Mouse (Mus musculus) embryo, embryonic 10.5 days (tissue): ENCODE results near the gene Gm20388.
A peak's percentile ranks its signal among the peaks of the same experiment; 100 is the strongest.

Source experiments
- DNase-seq: peaks from one replicate; pipeline ENCODE4 v3.0.0-alpha.2; 2015; ENCODE audit warnings: low spot score

Gm20388 gene

DNA sequence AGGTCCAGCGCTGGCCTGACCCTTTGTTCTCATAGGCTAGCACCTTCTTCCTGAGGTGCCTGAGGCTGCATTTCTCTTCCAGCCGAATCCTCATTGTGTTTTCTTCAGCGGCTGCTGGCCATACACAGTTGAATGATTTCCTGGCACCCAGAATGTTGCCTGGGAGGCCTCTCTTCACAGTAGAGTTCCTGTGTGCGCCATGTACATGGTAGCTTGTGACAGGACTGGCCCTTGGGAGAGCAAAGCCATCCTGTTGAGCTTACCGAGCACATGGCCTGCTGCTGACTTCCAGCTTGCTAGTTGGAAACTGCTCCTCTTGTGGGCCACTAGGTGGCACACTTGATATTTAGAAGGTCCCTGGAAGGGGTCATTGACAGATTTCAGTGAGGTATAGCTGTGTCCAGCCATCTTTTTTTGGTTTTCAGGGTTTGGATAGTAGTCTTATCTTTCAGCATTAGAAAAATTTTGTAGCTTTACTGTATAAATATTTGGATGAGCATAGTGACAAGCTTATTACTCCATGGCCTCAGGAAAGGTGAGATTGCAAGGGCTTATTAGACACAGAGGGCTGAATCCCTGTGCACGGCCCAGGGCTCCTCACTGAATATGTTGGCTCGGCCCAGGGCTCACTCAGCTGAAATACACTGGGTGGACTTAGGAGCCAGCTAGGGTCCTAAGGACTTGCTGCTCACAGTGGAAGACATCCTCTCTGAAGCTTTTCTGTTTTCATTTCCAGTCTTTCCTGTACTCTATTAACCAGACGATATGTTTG lies 2067.4 kb downstream of the Gm20388 start:
- DNase-seq = peak; percentile 82

DNA sequence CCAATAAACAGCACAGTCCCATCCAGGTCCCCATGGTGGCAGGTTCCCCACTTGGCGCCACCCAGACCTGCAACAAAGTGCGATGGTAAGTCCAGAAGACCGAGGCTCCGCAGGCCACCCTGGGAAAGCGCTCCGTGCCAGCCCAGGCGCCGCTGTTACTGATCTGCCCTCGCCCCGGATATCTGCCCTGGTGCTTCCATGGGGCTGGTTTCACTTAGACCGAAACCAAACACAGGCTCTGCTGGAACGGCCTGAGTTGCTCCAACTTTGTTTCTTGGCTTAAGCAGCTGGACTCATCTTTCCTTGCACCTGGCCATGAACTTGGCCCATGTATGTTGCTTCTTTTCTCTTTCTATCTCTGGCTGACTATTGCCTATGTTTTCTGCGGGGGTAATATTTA lies 2068.0 kb downstream of the Gm20388 start:
- no peak for DNase-seq

DNA sequence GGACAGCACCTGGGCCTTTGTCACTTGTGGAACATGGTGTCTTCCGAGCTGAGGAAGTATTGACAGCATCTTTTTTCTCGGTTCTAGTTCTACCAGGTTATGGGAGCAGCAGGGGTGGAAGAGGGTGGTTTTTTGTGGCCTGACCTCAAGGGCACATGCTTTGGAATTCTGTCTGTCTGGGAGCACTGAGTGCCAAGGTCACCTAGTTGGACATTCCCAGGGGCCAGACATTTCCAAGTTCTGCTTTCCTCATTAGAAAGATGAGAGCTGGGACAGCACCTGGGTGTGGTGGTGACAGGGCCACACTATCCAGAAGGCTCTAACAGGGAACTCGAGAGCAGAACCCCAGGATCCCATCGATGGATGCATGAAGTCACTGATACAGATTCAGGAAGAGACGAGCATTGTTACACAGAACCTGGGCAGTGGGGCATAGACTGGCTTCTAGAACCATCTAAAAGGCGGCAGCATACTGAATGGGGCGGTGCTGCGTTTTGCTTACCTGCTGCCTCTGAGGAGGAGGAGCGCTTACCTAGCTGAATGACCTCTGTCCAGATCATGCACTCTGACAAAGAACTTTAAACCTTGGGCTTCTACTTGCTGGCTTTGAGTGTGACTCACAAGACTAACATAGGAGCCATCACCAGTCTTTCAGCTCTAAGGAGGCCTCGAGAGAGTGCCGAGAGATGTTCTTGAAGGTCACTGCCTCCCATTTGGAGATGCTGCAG lies 2070.3 kb downstream of the Gm20388 start:
- DNase-seq = no peak

DNA sequence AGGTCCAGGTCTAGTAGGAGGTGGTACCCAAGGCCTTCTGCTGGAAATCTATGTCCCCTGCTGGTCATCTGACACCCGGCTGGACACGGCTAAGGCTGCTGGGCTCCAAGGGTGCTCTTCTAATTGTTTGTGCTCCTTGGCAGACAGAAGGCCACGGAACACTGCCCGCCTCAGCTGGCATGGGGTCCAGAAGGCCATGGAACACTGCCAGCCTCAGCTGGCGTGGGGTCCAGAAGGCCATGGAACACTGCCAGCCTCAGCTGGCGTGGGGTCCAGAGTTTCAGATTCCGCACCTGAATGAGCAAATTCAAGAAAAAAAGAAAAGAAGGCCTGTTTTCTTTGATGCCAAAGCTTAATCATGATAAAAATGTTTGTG lies 2070.9 kb downstream of the Gm20388 start:
- DNase-seq = no peak

DNA sequence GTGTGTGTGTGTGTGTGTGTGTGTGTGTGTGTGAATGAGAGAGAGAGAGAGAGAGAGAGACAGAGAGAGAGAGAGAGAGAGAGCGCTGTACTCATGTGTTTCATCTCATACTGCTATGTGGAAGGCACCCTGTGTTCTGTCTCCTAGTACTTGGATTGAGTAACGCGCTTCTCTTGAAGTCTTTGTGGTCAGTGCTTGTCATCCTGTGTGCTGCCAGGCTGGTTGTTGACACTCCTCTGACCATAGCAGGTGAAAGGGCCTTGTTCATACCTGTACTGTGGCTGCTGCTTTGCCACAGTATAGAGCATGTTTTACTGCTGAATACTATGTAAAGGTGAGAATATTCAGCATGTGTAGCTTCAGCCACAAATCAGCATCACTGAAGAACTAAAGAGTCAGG lies 2075.0 kb downstream of the Gm20388 start:
- no peak for DNase-seq

DNA sequence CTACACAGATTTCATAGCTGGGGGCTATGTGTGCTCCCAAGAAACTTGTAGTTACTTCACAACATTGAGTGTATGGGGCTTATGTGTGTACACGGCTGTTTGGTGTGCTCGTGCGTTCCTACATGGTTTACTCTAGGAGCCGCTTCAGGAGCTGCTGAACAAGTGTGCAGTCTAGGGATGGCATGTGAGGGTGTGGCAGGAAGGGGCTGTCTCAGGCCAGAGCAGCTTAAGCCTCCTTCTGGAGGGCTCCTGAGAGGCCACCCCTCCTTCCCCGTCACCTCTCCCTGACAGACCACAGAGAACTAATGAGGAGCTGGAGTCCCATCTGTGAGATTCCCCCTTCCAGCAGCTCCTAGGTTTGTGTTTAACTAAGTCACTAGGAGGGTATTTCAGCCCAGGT lies 2077.3 kb downstream of the Gm20388 start:
- DNase-seq = no peak

DNA sequence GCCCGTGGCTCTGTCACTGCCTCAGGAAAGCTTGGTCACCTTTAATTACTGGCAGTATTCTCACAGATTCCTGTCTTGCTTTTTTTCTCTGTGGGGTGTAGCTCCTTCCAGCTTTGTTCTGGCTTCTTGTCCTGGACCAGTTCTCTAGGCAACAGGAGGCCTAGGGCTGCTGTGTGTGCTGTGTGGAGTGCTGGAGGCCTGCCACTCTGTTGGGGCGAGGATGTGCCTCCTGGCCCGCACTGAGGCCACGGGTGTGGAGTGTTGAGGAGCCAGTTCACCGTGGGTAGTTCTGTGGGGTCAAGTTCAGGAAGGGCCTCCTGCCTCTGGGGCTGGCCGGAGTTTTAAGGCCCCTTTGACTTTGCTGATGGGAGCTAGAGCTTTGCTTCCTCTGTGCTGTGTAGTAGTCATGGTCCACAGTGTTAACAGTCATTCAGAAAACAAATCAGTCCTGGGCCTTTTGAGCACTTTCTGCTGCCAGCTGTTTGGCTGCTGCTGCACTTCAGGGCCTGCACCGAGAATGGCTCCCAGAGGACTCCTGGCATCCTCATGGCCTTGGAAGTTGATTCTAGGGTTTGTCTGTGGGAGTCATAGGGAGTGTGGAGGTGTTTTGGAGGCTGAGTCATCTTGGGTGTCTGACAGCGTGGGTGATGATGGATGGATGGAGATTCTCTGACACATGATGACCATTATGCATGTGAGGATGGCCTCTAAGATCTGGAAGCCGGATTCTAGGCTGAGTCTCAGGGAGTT lies 2080.0 kb downstream of the Gm20388 start:
- no peak for DNase-seq

DNA sequence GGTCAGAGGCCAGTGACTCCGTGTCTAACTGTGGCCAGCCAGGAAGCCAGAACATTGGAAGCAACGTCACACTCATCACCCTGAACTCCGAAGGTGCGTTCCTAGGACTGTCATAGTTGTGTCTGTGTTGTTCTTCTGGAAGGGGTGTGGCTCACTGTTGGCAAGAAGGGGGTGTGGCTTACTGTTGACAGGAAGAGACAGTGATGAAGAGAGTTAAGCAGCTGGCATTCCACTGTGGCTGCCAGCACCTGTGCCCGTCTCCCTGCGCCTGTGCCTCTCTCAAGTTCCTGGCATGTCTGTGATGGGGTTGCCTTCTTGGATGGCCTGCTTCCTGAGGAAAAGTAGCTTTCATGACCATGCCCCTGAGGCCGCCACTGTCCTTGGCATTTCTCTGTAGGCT lies 2081.0 kb downstream of the Gm20388 start:
- no peak for DNase-seq

DNA sequence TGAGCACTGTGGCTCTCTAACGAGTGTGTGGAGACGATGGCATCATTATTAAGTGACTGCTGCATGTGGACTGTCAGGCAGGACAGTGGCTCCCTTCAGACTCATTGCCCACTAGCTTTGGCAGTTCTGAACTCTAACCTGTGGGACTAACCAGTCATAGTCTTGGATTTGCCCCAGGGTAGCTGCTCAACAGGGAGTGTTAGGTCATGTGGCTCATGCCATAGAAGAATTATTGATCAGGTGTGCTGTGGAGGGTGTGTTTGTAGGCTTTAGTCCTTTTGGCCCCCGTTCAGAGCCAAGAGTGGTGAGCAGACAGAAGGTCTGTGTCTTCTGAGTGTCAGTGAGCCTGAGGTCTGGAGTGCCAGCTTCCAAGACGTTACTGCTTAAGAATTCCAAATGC lies 2082.3 kb downstream of the Gm20388 start:
- no peak for DNase-seq

DNA sequence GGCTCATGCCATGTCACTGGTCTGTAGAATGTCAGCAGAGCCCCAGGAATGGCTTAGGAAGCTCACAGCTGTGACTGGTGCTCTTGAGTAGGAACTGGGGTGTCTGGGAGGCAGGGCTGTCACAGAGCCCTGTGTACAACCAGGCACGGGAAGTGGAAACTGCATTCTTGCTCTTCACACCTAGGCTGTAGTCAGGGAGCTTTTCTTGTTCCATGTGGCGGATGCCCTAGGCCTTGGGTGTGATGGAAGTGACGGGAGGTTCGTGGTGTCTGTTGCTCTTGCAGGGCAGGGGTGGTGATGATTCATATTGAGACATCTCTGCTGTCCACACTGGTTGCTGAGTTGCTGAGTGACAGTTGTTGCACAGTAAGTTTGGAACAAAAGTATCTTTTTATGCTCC lies 2084.5 kb downstream of the Gm20388 start:
- DNase-seq = no peak

DNA sequence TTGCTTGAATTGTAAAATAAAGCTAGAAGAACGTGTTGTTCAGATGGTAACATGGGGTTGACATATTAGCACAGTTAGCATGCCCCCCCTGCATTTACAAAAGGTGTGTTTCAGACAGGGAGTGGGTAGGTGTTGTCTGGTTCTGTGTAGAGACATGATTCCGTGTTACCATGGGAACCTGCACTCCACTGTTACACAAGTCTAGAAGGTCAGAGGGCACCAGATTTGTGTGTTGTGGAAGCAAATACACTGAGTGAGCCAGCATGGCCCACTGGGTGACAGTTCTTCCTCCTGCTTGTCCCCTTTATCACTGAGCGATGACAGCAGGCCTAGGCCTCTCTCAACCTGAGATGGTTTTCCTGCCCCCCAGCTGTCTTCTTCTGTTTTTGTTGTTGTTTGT lies 2085.3 kb downstream of the Gm20388 start:
- DNase-seq = peak; percentile 19

DNA sequence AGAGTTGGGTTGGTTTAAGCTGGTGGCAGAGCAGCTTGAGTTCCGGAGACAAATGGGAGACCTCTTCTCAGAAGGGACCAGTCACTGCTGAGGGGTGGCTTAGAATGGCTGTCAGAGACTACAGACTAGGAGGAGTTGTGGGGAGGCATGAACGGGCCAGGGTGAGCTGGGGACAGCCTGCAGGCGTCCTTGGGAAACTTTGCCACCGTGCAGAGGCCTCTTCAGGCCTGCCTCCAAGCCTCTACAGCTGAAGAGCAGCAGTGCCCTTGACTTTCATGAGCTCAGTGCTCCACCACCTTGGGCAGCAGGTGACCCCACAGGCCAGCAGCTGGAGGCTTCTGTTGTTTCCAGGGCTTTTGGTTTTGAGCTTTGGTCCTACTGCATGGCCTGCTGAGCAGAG lies 2088.0 kb downstream of the Gm20388 start:
- DNase-seq = no peak

DNA sequence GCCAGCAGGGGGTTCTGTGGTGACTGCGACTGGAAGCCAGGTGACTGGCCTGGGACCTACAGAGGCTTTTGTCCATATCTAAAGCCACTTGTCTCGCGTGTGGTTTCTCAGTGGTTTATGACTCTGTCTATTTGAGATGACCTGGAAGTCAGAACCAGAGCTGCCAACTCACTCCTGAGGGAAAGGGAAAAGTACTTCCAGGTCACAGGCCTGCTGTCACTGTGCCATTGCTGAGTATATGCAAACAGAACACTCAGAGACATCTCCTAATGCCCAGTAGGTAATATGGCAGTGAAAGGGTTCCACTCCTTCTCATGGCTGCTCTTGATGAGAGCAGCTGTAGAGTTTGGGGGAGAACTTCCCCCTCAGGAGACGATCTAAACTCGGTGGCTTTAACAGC lies 2088.6 kb downstream of the Gm20388 start:
- no peak for DNase-seq

DNA sequence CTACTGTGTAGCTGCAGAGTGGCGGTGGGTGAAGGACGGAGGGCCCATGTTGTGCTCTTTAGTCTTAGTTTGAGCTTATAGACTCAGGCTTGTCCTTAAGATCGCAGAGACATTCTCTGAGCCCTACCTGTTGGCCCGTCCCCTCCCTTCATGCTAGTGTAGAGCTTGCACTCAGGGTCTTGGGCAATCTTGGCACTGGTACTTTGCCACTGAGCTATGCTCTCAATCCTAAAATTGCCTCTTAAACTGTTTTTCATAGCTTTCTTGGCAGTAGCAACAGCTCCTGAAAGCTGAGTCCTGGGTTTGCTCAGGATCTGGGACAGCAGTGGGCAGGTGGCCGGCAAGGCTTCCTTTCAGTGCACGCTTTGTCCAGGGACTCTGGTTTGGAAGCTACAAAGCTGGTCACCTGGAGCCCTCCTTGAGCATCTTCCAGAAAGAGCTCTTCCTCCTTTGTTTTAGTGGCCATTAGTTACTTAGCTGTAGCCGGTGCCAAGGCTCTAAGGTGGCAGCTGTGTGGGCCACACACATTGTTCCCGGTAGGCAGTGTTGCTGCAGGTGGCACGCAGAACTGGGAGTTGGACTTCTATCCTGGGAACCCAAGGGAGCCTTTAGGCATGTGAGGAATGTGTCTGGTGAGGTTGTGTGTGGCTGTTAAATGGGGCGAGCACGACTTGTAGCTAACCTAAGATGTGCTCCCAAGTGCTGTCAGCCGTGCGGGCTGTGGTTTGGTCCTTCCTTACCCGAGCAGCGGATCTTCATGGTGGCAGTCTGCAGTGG lies 2090.9 kb downstream of the Gm20388 start:
- DNase-seq = no peak

DNA sequence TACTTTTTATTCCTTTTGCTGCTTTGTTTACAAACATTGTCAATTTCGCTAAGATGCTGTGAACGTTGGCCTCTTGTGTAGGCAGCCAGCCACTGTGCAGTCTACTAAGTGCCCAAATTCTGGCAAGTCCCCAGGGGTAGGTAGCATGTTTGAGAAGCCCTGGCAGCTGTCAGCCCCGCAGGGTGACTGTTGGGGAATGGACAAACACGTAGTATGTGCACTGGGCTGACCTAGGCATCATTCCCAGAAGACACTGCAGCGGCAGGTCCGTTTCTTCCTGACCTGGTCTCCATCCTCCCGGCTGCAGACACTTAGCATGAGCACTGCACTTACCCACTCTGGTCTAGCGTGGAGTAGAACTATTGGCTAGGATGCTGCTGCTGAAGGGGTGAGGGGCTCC lies 2093.0 kb downstream of the Gm20388 start:
- DNase-seq = no peak

DNA sequence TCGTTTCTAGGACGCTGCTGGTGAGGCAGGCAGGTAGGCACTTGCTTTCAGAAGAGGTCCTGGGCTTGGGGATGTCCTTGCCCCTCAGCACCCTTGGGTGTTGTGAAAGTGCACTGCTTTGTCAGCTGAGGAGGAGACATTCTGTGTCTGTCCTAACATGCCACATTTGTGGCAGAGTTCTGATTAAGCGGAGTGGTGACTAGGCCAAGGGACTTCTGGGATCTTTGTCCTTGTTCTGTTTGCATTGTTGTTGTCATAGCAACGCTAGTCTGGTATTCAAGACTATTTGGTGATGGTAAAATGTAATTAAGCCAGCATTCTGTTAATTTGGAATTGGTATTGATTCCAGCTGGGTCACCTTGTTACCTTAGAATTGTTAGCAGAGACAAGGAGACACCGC lies 2093.5 kb downstream of the Gm20388 start:
- DNase-seq = no peak

DNA sequence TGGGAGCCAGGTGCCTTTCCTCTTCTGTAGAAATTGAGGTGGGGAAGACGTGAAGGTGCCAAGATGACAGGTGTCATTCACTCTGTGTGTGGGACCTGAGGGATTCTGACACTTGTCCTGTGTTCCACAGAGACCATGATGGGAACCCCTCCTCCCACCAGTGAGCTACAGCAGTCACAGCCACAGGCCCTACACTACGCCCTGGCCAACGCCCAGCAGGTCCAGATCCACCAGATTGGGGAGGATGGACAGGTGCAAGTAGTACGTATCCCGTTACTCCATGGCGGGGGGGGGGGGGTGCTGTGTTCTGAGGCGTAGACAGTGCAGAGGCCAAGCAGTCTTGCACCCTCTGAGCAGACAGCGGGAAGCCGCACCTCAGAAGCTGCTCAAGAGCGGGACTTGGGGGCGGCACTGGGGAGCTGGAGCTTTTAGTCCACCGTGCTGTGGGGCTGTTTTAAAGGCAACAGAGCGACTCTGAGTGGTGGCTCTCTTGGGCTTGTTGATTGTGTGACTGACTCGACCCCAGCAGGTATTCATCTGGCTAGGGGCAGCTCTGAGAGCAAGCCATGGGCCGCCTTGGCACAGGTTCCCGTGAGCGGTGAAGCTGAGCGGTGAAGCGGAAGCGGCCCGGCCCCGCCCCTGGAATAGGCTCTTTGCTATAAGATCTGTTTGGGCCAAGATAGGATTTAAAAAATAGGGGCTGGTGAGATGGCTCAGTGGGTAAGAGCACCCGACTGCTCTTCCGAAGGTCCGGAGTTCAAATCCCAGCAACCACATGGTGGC lies 2095.0 kb downstream of the Gm20388 start:
- DNase-seq = no peak

DNA sequence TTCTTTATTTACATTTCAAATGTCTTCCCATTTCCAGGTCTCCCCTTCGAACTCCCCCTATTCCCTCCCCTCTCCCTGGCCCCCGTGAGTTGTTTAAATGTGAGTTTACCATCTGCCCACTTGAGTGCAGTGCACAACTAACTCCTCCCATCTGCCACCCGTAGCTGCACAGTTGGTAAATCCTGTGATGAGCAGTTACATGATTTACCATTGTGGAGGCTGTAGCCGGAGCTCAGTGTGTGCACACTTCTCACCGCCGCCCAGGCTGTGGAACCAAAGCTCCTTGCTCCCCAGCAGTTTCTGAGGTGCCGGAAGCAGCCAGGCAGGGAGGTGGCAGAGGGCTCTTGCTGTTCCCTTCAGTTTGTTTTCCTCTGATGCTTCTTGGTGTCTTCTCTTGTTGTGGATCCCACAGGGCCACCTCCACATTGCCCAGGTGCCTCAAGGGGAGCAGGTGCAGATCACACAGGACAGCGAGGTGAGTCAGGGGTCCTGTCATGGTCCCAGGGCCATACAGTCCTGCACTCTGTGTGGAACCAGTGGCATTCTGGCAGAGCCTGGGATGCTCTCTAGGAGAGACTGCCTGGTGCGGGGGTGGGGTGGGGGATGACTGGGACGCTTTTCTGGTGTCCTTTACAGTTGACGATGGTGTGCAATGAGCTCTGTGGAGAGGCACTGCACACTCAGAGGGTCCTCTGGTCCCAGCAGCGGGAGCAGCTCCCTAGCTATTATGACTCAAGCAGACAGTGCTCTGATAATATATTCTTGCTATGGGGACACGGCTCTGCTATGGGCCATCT lies 2096.2 kb downstream of the Gm20388 start:
- no peak for DNase-seq

DNA sequence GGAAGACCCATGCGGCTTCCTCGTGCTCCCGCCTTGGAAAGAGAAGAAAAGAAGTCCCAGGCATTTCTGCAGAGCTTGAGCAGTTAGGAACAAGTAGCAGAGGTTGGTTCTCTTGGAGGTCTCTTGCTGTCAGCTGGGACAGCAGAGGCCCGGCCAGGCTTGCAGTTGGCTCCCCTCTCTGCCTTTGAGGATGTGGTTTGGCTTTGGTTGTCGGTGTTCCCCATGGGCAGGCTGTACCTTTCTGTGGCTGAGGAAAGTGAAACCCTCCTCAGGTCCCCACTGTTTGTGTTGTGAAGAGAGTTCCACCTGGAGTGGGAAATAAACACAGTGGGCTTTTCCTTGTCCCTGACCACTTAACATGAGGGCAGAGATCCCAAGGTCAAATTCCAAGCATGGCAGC lies 2097.8 kb downstream of the Gm20388 start:
- DNase-seq = no peak

DNA sequence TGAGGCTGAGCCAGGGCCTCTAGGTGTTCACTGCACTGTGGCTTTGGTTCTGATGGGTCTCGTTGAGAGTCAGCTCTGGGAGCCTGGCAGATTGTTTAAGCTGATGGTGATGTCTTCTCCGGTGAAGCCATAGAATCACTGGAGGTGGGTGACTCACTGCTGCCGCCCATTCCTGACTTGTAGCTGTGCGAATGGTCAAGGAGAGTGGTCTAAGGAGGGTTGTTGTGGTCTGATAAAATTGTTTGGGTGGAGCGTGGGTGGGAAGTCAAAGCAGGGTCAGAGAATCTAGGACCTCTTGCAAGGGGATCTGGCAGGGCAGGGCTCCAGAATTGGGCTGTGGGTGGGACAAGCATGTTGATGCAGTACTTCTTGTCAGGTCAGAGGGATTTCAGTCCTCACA lies 2100.0 kb downstream of the Gm20388 start:
- no peak for DNase-seq
